Mouse (Mus musculus): ENCODE measurements around the gene Cdh23.
"Not testable (repeated sequence)": the region's sequence is repeated elsewhere in the genome, so short reads cannot be mapped to it uniquely, and the experiment has no call there.

Gene Cdh23

GRCm38 (mm10) chr10:60712299-60712698, 16.0 kb upstream of the Cdh23 start:
- DNase-seq (ENCODE audit: low read depth in 1 of 2, low spot score in 2 of 2), result not testable (repeated sequence)

GRCm38 (mm10) chr10:60708837-60709236, 12.5 kb upstream of the Cdh23 start:
- no peak for DNase-seq (ENCODE audit: low read depth in 1 of 2, low spot score in 2 of 2)

GRCm38 (mm10) chr10:60706268-60706667, 10.0 kb upstream of the Cdh23 start:
- DNase-seq (ENCODE audit: low read depth in 1 of 2, low spot score in 2 of 2), result peak; percentile 59 to 64

GRCm38 (mm10) chr10:60705134-60705533, 8.8 kb upstream of the Cdh23 start:
- DNase-seq (ENCODE audit: low read depth in 1 of 2, low spot score in 2 of 2), result peak in 1 of 2 experiments; percentile 23

GRCm38 (mm10) chr10:60697775-60698174, 1.5 kb upstream of the Cdh23 start:
- no peak for DNase-seq (ENCODE audit: low read depth in 1 of 2, low spot score in 2 of 2)

GRCm38 (mm10) chr10:60696975-60697374, 685 bp upstream of the Cdh23 start:
- peak; percentile 39 to 65 for DNase-seq (ENCODE audit: low read depth in 1 of 2, low spot score in 2 of 2)

DNA sequence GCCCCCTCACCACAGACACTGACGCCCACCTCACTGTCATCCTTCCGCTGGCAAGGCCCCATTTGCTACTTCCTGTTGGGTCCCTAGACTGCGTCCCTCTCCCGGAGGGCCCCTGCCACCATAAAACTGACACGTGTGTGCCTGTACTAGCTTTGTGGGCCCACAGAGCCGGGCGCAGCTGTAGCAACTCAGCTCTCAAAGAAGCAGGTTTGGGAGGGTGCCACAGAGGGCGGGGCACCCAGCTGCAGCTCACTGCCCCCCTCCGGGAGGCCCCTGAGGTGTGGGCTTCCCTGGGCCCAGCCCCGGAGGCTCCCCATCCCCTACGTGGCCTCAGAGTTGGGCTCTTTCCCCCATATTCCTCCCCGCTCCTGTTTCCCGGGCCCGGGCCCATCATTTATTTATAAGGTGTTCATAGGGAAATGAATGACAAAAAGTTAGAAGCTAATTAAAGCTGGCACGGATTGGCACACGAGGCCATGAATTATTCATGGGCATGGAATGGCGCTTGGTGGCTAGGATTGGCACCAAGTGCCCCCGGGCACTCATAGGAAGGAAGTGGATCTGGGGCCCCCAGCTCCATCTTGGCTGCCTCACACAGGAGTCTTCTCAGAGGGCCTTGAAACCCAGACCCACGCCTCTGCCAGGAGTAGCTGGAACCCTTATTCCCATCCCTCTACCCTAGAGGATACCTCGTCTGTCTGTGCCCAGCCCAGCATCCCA, 4.5 kb downstream of the Cdh23 start:
- DNase-seq (ENCODE audit: low read depth in 1 of 2, low spot score in 2 of 2), result no peak

GRCm38 (mm10) chr10:60690960-60691359, 5.3 kb downstream of the Cdh23 start:
- no peak for DNase-seq (ENCODE audit: low read depth in 1 of 2, low spot score in 2 of 2)

- DNase-seq (ENCODE audit: low read depth in 1 of 2, low spot score in 2 of 2), result no peak
These were observed 6.9 kb downstream of the Cdh23 start for GRCm38 (mm10) chr10:60689396-60689795.

DNA sequence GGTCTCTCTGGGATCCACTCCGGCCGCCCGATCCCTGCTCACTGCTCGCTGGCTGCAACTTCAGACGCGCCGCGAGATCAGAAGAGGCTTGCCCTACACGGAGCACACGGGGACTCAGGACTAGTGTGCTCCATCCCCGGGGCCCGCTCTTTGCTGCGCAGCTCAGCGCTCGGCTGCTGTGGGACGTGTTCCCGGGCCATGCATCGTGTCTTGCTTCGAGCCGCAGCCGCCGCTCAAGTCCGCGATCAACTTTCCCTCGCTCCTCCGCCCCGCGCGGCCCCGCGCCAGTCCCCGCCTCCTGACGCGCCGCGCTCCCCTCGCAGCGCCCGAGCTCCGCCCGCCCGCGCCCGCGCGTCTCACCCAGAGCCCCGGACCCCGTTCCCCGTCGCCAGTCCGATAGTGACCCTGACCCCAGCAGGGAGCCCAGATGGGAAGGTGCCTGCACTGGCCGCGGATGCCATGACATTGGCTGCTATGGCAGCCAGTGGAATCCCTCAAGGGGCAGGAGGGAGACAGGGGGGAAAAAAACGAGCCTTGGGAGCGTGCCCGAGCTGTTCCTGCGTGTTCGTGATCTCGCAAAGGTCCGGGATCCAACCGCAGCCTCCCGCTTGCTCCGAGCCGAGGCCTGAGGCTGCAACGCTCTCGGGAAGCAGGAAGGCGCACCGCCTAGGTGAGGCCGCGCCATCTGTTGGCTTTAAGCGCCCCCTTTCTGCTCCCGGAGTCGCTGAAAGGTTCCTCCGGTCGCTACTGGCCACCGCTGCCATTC, 9.1 kb downstream of the Cdh23 start:
- DNase-seq (ENCODE audit: low read depth in 1 of 2, low spot score in 2 of 2), result no peak

- DNase-seq (ENCODE audit: low read depth in 1 of 2, low spot score in 2 of 2), result no peak
These were observed 9.7 kb downstream of the Cdh23 start for GRCm38 (mm10) chr10:60686641-60686975.

DNA sequence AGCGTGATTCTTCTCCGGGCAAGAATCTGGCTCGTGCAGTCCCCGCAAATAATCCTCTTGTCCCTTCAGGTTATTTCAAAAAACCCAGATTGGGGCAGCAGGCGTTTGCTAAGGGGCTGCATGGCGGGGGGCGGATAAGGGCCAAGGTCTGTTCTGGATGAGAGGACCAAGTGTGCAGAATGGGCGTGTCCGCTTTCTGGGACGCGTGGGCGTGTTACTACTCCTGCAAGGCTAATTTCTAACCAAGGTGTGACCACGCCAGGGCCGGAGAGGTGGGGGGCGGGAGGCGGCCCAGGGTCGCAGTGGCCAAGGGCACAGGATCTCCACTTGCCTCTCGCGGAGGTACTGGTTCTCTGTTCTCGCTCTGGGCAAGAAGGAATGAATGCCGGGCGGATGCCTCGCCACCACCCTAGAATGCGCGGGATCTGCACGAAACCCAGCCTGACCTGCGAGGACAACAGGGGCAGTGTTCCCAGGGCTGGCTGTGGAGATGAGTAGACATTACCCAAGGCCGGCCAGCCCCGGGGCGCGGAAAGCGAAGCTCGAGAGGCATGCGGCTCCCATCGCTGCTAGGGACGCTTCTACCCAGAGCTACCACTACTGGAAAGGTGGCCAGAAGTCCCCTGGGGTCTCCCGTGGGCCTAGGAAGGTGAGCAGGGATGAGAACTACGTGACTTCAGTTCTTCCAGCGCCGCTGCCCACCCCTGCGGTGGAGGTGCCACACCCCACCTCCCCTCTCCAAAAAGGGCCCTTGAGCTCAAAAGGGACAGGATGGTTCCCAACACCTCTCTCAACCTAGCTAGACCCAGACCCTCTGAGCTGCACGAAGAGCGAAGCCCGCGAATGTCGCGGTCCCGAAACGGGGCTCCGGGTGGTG, 10.3 kb downstream of the Cdh23 start:
- no peak for DNase-seq (ENCODE audit: low read depth in 1 of 2, low spot score in 2 of 2)

- DNase-seq (ENCODE audit: low read depth in 1 of 2, low spot score in 2 of 2), result no peak
These were observed 17.4 kb downstream of the Cdh23 start for GRCm38 (mm10) chr10:60678926-60679325.

DNA sequence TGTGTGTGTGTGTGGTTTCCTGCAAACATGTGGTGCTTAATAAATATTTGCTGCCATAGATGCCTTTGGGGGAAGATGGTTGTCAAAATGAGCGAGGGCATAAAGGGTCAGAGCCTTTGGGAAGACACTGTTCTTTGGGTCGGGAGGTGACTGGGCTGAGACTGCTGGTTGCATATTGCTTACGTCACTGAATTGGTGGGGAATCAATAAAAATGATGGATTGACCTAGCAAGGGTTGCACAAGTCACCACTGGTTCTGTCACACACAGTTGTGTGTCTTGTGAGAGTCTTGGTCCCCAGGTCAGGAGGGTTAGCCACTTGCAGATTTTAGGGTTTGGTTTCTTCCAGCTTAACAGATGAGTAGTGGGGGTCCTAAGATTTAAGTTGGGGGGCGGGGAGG, 19.0 kb downstream of the Cdh23 start:
- DNase-seq (ENCODE audit: low read depth in 1 of 2, low spot score in 2 of 2), result no peak

DNA sequence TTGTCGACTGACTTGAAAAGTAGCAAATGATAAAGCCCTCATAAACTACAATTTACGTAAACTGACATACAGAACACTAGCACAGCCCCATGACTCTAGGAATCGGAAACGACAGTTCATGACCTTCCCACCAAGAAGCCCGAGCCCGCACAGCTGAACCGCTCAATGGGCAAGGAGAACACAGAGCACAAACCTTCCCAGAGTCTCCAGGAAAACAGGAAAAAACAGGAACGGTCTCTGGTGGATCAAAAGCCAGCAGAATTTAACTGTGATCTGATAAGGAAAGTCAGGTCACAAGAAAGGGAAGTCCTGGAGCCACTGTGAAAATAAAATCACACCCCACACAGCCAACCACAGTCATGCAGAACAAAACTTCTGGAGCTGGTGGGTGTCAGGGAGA, 26.1 kb downstream of the Cdh23 start:
- DNase-seq (ENCODE audit: low read depth in 1 of 2, low spot score in 2 of 2), result no peak

- no peak for DNase-seq (ENCODE audit: low read depth in 1 of 2, low spot score in 2 of 2)
These were observed 27.7 kb downstream of the Cdh23 start for GRCm38 (mm10) chr10:60668591-60668990.

DNA sequence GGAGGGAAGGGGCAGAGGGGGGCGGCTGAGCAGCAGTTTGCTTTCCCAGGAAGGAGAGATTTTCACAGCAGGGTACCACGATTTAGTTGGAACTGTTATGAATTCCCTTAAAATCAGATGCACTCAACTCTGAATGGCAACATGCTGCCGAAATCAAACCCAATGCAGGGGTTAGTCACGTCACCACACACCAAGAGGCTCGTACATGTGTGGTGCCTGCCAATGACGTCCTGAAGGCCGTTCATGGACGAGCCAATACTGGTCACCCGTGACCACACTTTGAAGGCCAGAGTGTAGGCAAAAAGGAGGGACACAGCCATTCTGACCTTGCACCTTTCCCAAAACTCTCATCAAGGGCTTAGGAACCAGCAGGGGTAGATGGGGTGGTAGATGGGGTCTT, 35.3 kb downstream of the Cdh23 start:
- DNase-seq (ENCODE audit: low read depth in 1 of 2, low spot score in 2 of 2), result no peak

GRCm38 (mm10) chr10:60659450-60660020, 36.8 kb downstream of the Cdh23 start:
- DNase-seq (ENCODE audit: low read depth in 1 of 2, low spot score in 2 of 2), result no peak

DNA sequence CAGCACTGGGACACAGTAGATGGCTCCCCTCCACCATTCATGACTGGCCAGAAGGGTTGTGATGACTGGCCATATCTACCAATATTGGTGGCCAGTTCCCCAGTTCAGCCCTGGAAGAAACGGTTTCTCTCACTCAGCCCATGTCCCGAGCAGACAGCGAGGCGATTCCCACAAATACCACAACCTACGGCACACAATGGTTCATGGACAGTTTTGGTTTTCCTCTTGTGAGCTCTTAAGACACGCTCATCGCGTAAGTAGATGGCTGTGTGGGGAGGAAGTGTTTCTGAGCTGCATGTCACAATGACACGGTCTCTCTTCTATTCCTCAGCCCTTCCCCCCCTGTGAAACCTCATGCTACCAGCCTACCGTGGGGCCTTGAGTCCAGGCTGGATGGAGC, 38.1 kb downstream of the Cdh23 start:
- no peak for DNase-seq (ENCODE audit: low read depth in 1 of 2, low spot score in 2 of 2)

DNA sequence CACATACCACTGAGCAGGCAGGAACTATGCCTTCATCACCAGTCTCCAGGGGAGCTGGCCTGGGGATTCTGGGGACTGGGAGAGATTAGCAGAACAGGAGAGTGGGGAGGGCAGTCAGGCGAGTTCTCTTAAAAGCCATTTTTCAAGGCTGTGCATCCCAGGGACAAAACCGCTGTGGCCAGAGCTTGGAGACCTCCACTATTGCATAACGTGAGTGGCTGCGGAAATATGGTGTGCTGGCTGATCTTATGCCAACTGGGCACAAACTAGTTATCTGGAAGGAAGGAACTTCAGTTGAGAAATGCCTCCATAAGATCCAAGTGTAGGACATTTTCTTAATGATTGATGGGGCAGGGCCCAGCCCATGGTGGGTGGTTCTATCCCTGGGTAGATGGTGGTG, 42.6 kb downstream of the Cdh23 start:
- DNase-seq (ENCODE audit: low read depth in 1 of 2, low spot score in 2 of 2), result no peak

DNA sequence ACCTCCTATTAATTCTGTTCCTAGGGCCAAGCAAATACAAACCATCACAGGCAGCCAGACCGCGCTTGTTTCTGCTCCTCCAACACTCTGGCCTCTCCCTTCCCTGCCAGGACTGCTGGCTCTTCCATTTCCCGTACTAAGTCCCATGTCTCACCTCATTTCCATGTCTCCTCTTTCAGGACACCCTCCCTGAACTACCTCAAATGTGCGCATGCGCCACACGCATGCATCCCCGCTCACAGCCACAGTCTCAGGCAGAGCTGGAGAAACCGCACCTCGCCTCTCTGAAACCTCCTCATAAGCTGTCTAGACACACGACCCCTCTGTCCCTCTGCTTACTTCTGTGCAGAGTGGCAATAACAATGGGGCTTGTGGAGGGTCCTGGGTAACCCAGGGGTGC, 43.2 kb downstream of the Cdh23 start:
- no peak for DNase-seq (ENCODE audit: low read depth in 1 of 2, low spot score in 2 of 2)

Data from monocyte, adult 2 months (primary cell).